Mouse (Mus musculus): ENCODE measurements around the gene Prmt1. TPM values are rescaled to one million over a fixed set of nuclear protein-coding genes. Genes with fewer than 3 reads are reported as not detected.

Prmt1 gene
- polyA plus RNA-seq, 1 experiment from 2014 or later, result 658 TPM

GRCm38 (mm10) chr7:44955628-44956027, 30.7 kb downstream of the Prmt1 start:
- Histone ChIP-seq H3K27ac (replicated peaks) (no peak overlapping the region), H3K4me1 (peaks cover 13% of the 10 kb centered on the region; the same call in 1 of the 2 replicates), H3K36me3 (peaks cover 18% of the 10 kb centered on the region; the same call in 1 of the 2 replicates), H3K9ac (replicated peaks) (no peak overlapping the region), H3K4me2 (replicated peaks) (no peak overlapping the region), H3K4me3 (no peak overlapping the region), H3K27me3 (peaks cover 21% of the 10 kb centered on the region), H3K9me3 (no peaks in the 10 kb centered on the region)
- ATAC-seq (ENCODE audit: low FRiP score, low read depth), result no peak
- 60% methylated on average over 5 of the region's 5 CpGs for WGBS

GRCm38 (mm10) chr7:44954091-44954885, 32.1 kb downstream of the Prmt1 start:
- Histone ChIP-seq H3K27ac (replicated peaks) (no peak overlapping the region), H3K9ac (replicated peaks) (no peak overlapping the region), H3K4me1 (peaks cover 13% of the 10 kb centered on the region; the same call in 1 of the 2 replicates), H3K9me3 (no peaks in the 10 kb centered on the region), H3K4me3 (no peak overlapping the region), H3K4me2 (replicated peaks) (no peak overlapping the region), H3K27me3 (peaks cover 34% of the 10 kb centered on the region), H3K36me3 (peaks cover 9% of the 10 kb centered on the region; the same call in 1 of the 2 replicates)
- no peak for ATAC-seq (ENCODE audit: low FRiP score, low read depth)
- WGBS, result 80% methylated on average over 12 of the region's 12 CpGs

GRCm38 (mm10) chr7:44953561-44953960, 32.8 kb downstream of the Prmt1 start:
- Histone ChIP-seq H3K4me2 (replicated peaks) (no peak overlapping the region), H3K27me3 (peaks cover 38% of the 10 kb centered on the region), H3K36me3 (0 out of 2 replicates have a peak, but pooled peaks cover 2% of the 10 kb centered on the region), H3K4me3 (no peak overlapping the region), H3K4me1 (peaks cover 13% of the 10 kb centered on the region; the same call in 1 of the 2 replicates), H3K9me3 (no peaks in the 10 kb centered on the region), H3K27ac (replicated peaks) (no peak overlapping the region), H3K9ac (replicated peaks) (0 out of 2 replicates have a peak overlapping the region, but pooled peaks have one; percentile 20)
- WGBS, result 58% methylated on average over 14 of the region's 14 CpGs
- ATAC-seq (ENCODE audit: low FRiP score, low read depth), result no peak

GRCm38 (mm10) chr7:44952611-44953306, 33.6 kb downstream of the Prmt1 start:
- H3K27me3 ChIP-seq, result peaks cover 44% of the 10 kb centered on the region
- peak overlapping the region; percentile 57 for H3K9ac ChIP-seq (replicated peaks)
- H3K4me2 ChIP-seq (replicated peaks), result peak overlapping the region; percentile 73
- no peaks in the 10 kb centered on the region for H3K36me3 ChIP-seq
- peak; percentile 79 for ATAC-seq (ENCODE audit: low FRiP score, low read depth)
- peak overlapping the region; percentile 46 for H3K4me3 ChIP-seq
- WGBS, result 7% methylated on average over 24 of the region's 24 CpGs
- H3K4me1 ChIP-seq, result peaks cover 13% of the 10 kb centered on the region; the same call in 1 of the 2 replicates
- H3K9me3 ChIP-seq, result no peaks in the 10 kb centered on the region
- peak overlapping the region; percentile 20; the same call in 1 of the 2 replicates for H3K27ac ChIP-seq (replicated peaks)

- Histone ChIP-seq H3K4me2 (replicated peaks) (peak overlapping the region; percentile 73), H3K27ac (replicated peaks) (no peak overlapping the region), H3K9ac (replicated peaks) (0 out of 2 replicates have a peak overlapping the region, but pooled peaks have one; percentile 57), H3K27me3 (peaks cover 44% of the 10 kb centered on the region), H3K9me3 (no peaks in the 10 kb centered on the region), H3K4me1 (peaks cover 13% of the 10 kb centered on the region; the same call in 1 of the 2 replicates), H3K4me3 (peak overlapping the region; percentile 46), H3K36me3 (no peaks in the 10 kb centered on the region)
- peak; percentile 32 for ATAC-seq (ENCODE audit: low FRiP score, low read depth)
- 0% methylated on average over 10 of the region's 10 CpGs for WGBS
Observed at GRCm38 (mm10) chr7:44951960-44952359, 34.4 kb downstream of the Prmt1 start.

- no peak overlapping the region for H3K27ac ChIP-seq (replicated peaks)
- H3K4me1 ChIP-seq, result peaks cover 13% of the 10 kb centered on the region; the same call in 1 of the 2 replicates
- ATAC-seq (ENCODE audit: low FRiP score, low read depth), result no peak
- H3K4me3 ChIP-seq, result no peak overlapping the region
- H3K9me3 ChIP-seq, result no peaks in the 10 kb centered on the region
- no peaks in the 10 kb centered on the region for H3K36me3 ChIP-seq
- 76% methylated on average over 6 of the region's 6 CpGs for WGBS
- peaks cover 44% of the 10 kb centered on the region for H3K27me3 ChIP-seq
- no peak overlapping the region for H3K4me2 ChIP-seq (replicated peaks)
- no peak overlapping the region for H3K9ac ChIP-seq (replicated peaks)
Observed at GRCm38 (mm10) chr7:44949922-44950321, 36.4 kb downstream of the Prmt1 start.

GRCm38 (mm10) chr7:44942904-44943303, 43.5 kb downstream of the Prmt1 start, which contains the start of gene Tsks:
Gene Tsks (plus strand): TSS chr7:44943204.
- no peak for ATAC-seq (ENCODE audit: low FRiP score, low read depth)
- H3K9me3 ChIP-seq, result no peaks in the 10 kb centered on the region
- H3K4me1 ChIP-seq, result no peaks in the 10 kb centered on the region
- peaks cover 1% of the 10 kb centered on the region; the same call in 1 of the 2 replicates for H3K27me3 ChIP-seq
- H3K4me2 ChIP-seq (replicated peaks), result no peak within 1 kb of the TSS
- 81% methylated on average over 7 of the region's 7 CpGs for WGBS
- H3K36me3 ChIP-seq, result no peaks in the 10 kb centered on the region
- H3K9ac ChIP-seq (replicated peaks), result no peak within 1 kb of the TSS
- no peak within 1 kb of the TSS for H3K4me3 ChIP-seq
- H3K27ac ChIP-seq (replicated peaks), result no peak within 1 kb of the TSS

- H3K27ac ChIP-seq (replicated peaks), result no peak overlapping the region
- H3K4me1 ChIP-seq, result no peaks in the 10 kb centered on the region
- no peaks in the 10 kb centered on the region for H3K27me3 ChIP-seq
- no peak overlapping the region for H3K4me3 ChIP-seq
- 0 out of 2 replicates have a peak, but pooled peaks cover 5% of the 10 kb centered on the region for H3K9me3 ChIP-seq
- H3K36me3 ChIP-seq, result no peaks in the 10 kb centered on the region
- H3K9ac ChIP-seq (replicated peaks), result no peak overlapping the region
- no peak for ATAC-seq (ENCODE audit: low FRiP score, low read depth)
- no peak overlapping the region for H3K4me2 ChIP-seq (replicated peaks)
- 93% methylated on average over 4 of the region's 4 CpGs for WGBS
Observed at GRCm38 (mm10) chr7:44938680-44939079, 47.7 kb downstream of the Prmt1 start.

GRCm38 (mm10) chr7:44929204-44930151, 56.9 kb downstream of the Prmt1 start, which contains the start of gene Ap2a1:
Gene Ap2a1 (minus strand): TSS chr7:44929496.
- ATAC-seq (ENCODE audit: low FRiP score, low read depth), result peak; percentile 100
- H3K4me3 ChIP-seq, result peak within 1 kb of the TSS; percentile 91
- H3K9ac ChIP-seq (replicated peaks), result peak within 1 kb of the TSS; percentile 94
- H3K9me3 ChIP-seq, result no peaks in the 10 kb centered on the region
- H3K4me1 ChIP-seq, result peaks cover 21% of the 10 kb centered on the region
- H3K4me2 ChIP-seq (replicated peaks), result peak within 1 kb of the TSS; percentile 86
- peaks cover 13% of the 10 kb centered on the region for H3K36me3 ChIP-seq
- no peaks in the 10 kb centered on the region for H3K27me3 ChIP-seq
- WGBS, result under 1% methylated on average over 84 of the region's 84 CpGs
- peak within 1 kb of the TSS; percentile 90 for H3K27ac ChIP-seq (replicated peaks)

- Histone ChIP-seq H3K4me1 (peaks cover 21% of the 10 kb centered on the region), H3K9me3 (no peaks in the 10 kb centered on the region), H3K27me3 (no peaks in the 10 kb centered on the region), H3K9ac (replicated peaks) (peak overlapping the region; percentile 94), H3K4me2 (replicated peaks) (peak overlapping the region; percentile 86), H3K4me3 (peak overlapping the region; percentile 91), H3K36me3 (peaks cover 22% of the 10 kb centered on the region), H3K27ac (replicated peaks) (peak overlapping the region; percentile 76; the same call in 1 of the 2 replicates)
- ATAC-seq (ENCODE audit: low FRiP score, low read depth), result no peak
- 0% methylated on average over 1 of the region's 1 CpGs for WGBS
Observed at GRCm38 (mm10) chr7:44928570-44928969, 57.8 kb downstream of the Prmt1 start.

Measured in midbrain, embryonic 12.5 days (tissue).